ENCODE assay signal across 28 mouse cellular contexts in genomic region chr7:14030831-14031230, GRCm38 (mm10). TPM values are rescaled to one million over a fixed set of nuclear protein-coding genes. Genes with fewer than 3 reads are reported as not detected.
"Had no signal": no experiment of that assay in that cellular context is flagged by ENCODE, and none has a peak within 500 bp of the region (broad histone marks: within the 10 kb centered on the region; RNA-seq: fewer than 3 reads in every experiment).

No protein-coding gene starts in this region.

RNA-seq across cellular contexts. Expression of gene Sult2a4, which starts 41.4 kb away (rescaled TPM):
- polyA plus RNA-seq: limb, embryonic 10.5 days; limb, embryonic 11.5 days; limb, embryonic 12.5 days; limb, embryonic 13.5 days; limb, embryonic 14.5 days; limb, embryonic 15.5 days; liver, embryonic 11.5 days; liver, embryonic 12.5 days; liver, embryonic 13.5 days; liver, embryonic 14.5 days; liver, embryonic 15.5 days; liver, embryonic 16.5 days; lung, adult 2 months; lung, embryonic 14.5 days; lung, embryonic 15.5 days; lung, embryonic 16.5 days; lung, postnatal 0 days; macrophage; midbrain, embryonic 10.5 days; midbrain, embryonic 12.5 days; midbrain, embryonic 13.5 days; midbrain, embryonic 14.5 days; midbrain, embryonic 15.5 days; midbrain, embryonic 16.5 days; midbrain, postnatal 0 days; myocyte; neural tube, embryonic 11.5 days; neural tube, embryonic 12.5 days had no signal
